Mouse (Mus musculus) CH12F3 (cell line): ENCODE data around the gene Aifm1.

Experiments
- in situ Hi-C: fragments of 300-500 bp; cut with MboI; formaldehyde crosslinking; loops from 2 replicates; pipeline ENCODE4 v1.14.3; 2020; ENCODE audit warnings: low sequenced_read_pairs

Aifm1 gene

GRCm38 (mm10) chrX:48513166-48513807 lies at the start of gene Aifm1:
Gene Aifm1, minus strand, starts transcription at chrX:48513563.
- in situ Hi-C loops = no loop called here

GRCm38 (mm10) chrX:48532175-48532574 lies 18.8 kb upstream of the Aifm1 start:
- in situ Hi-C loops = loop anchor here (10.0 kb wide), 1 partner anchor 107 kb away; no protein-coding TSS in a partner anchor

GRCm38 (mm10) chrX:48526435-48526834 lies 13.1 kb upstream of the Aifm1 start:
- in situ Hi-C loops = no loop called here

GRCm38 (mm10) chrX:48525866-48526265 lies 12.5 kb upstream of the Aifm1 start:
- in situ Hi-C loops = no loop called here

- in situ Hi-C loops = no loop called here
Observed at GRCm38 (mm10) chrX:48525332-48525731, 12.0 kb upstream of the Aifm1 start.

- in situ Hi-C loops = no loop called here
Observed at GRCm38 (mm10) chrX:48523512-48523911, 10.1 kb upstream of the Aifm1 start.

- in situ Hi-C loops = no loop called here
Observed at GRCm38 (mm10) chrX:48521651-48522050, 8.3 kb upstream of the Aifm1 start.

GRCm38 (mm10) chrX:48519549-48520085 lies 6.3 kb upstream of the Aifm1 start:
- in situ Hi-C loops = no loop called here

GRCm38 (mm10) chrX:48518808-48519548 lies 5.6 kb upstream of the Aifm1 start, which contains the start of gene Rab33a:
Gene Rab33a, plus strand, starts transcription at chrX:48519285.
- in situ Hi-C loops = no loop called here

- in situ Hi-C loops = no loop called here
Observed at GRCm38 (mm10) chrX:48518211-48518807, 4.9 kb upstream of the Aifm1 start.

GRCm38 (mm10) chrX:48513824-48514223 lies 461 bp upstream of the Aifm1 start:
- in situ Hi-C loops = no loop called here

GRCm38 (mm10) chrX:48493763-48494162 lies 19.6 kb downstream of the Aifm1 start:
- in situ Hi-C loops = no loop called here

- in situ Hi-C loops = no loop called here
Observed at GRCm38 (mm10) chrX:48481687-48482086, 31.7 kb downstream of the Aifm1 start.

- in situ Hi-C loops = no loop called here
Observed at GRCm38 (mm10) chrX:48481095-48481494, 32.3 kb downstream of the Aifm1 start.

- in situ Hi-C loops = loop anchor here (10.0 kb wide), 1 partner anchor 53 kb away; no protein-coding TSS in a partner anchor
Observed at GRCm38 (mm10) chrX:48467355-48467946, 45.9 kb downstream of the Aifm1 start.

- in situ Hi-C loops = loop anchor here (10.0 kb wide), 1 partner anchor 51 kb away; no protein-coding TSS in a partner anchor
Observed at GRCm38 (mm10) chrX:48466174-48466573, 47.2 kb downstream of the Aifm1 start.

- in situ Hi-C loops = loop anchor here (10.0 kb wide), 1 partner anchor 50 kb away; no protein-coding TSS in a partner anchor
Observed at GRCm38 (mm10) chrX:48464436-48464835, 48.9 kb downstream of the Aifm1 start.

- in situ Hi-C loops = loop anchor here (10.0 kb wide), 1 partner anchor 49 kb away; no protein-coding TSS in a partner anchor
Observed at GRCm38 (mm10) chrX:48463636-48464035, 49.7 kb downstream of the Aifm1 start.

- in situ Hi-C loops = loop anchor here (10.0 kb wide), 1 partner anchor 48 kb away; no protein-coding TSS in a partner anchor
Observed at GRCm38 (mm10) chrX:48462754-48463507, 50.4 kb downstream of the Aifm1 start, which contains the start of gene Elf4. Gene Elf4, minus strand, starts transcription at chrX:48463132.

- in situ Hi-C loops = loop anchor here (10.0 kb wide), 1 partner anchor 47 kb away; no protein-coding TSS in a partner anchor
Observed at GRCm38 (mm10) chrX:48462297-48462696, 51.1 kb downstream of the Aifm1 start.
